Mouse (Mus musculus) CH12.LX (cell line): ENCODE measurements around the gene Dph1.

Source experiments
- CHD1 ChIP-seq: IDR thresholded peaks from 2 replicates; pipeline ENCODE4 v1.6.1; 2012; ENCODE audit warnings: low read depth, low read length, improper control_type of control experiment, inconsistent platforms
- CTCF ChIP-seq, 2 experiments: IDR thresholded peaks in 1 of 2; conservative IDR thresholded peaks in 1 of 2; 2 replicates each; pipeline ENCODE4 v1.5.1; 2011 to 2012; ENCODE audit warnings: low read depth in 2 of 2, low read length in 2 of 2, improper control_type of control experiment in 1 of 2, inconsistent platforms in 1 of 2, mild to moderate bottlenecking in 1 of 2, moderate library complexity in 1 of 2
- EP300 ChIP-seq: IDR thresholded peaks from 2 replicates; pipeline ENCODE4 v1.6.1; 2011; ENCODE audit warnings: low read length, improper control_type of control experiment
- MEF2A ChIP-seq: IDR thresholded peaks from 2 replicates; pipeline ENCODE4 v1.6.1; 2014; ENCODE audit warnings: low read depth, mild to moderate bottlenecking, inconsistent platforms, low read length, improper control_type of control experiment, borderline replicate concordance
- MXI1 ChIP-seq: IDR thresholded peaks from 2 replicates; pipeline ENCODE4 v1.6.1; 2011; ENCODE audit warnings: mild to moderate bottlenecking, low read depth, low read length, improper control_type of control experiment

GRCm38 (mm10) chr11:75210755-75211154, 19.7 kb upstream of the Dph1 start:
- TF ChIP-seq MEF2A = no peak
- no peak for TF ChIP-seq CTCF (conservative IDR thresholded peaks at IDR 0.05 in 1 of 2, IDR thresholded peaks at IDR 0.05 in 1 of 2; ENCODE audit: low read depth in 2 of 2, low read length in 2 of 2)
- no peak for TF ChIP-seq EP300
- TF ChIP-seq MXI1 = no peak
- TF ChIP-seq CHD1 = no peak
